Comparison of ENCODE assay signal across 14 mouse cellular contexts in genomic region chr5:67609520-67609837, GRCm38 (mm10). TPM values are rescaled to one million over a fixed set of nuclear protein-coding genes. Genes with fewer than 3 reads are reported as not detected.
DNase-seq lines count a peak whose midpoint lies in the region; ATAC-seq and TF ChIP-seq lines count a peak whose summit lies in the region.
"Had no signal": no experiment of that assay in that cellular context is flagged by ENCODE, and none has a peak within 500 bp of the region (broad histone marks: within the 10 kb centered on the region; RNA-seq: fewer than 3 reads in every experiment).

No protein-coding gene starts in this region.

- H3K27ac ChIP-seq in forebrain, embryonic 14.5 days (ENCODE audit: low read depth, low read length) = no peak overlapping the region
- H3K27ac ChIP-seq in forebrain, embryonic 13.5 days = no peak overlapping the region
- H3K27ac ChIP-seq in liver, embryonic 11.5 days (ENCODE audit: low read depth, low read length) = no peak overlapping the region
- no peak overlapping the region for H3K27ac ChIP-seq in liver, postnatal 0 days (ENCODE audit: low read depth)
- H3K27ac ChIP-seq in embryonic facial prominence, embryonic 12.5 days = no peak overlapping the region
- H3K27ac ChIP-seq in liver, embryonic 13.5 days = no peak overlapping the region
- H3K27ac ChIP-seq: forebrain, embryonic 10.5 days; gastrocnemius, adult 2 months had no signal

- no peak overlapping the region for H3K9ac ChIP-seq in forebrain, embryonic 14.5 days (ENCODE audit: low read length)
- no peak overlapping the region for H3K9ac ChIP-seq in forebrain, embryonic 13.5 days
- peak overlapping the region; percentile 30; the same call in 1 of the 2 replicates for H3K9ac ChIP-seq in liver, embryonic 11.5 days (ENCODE audit: low read depth, low read length)
- H3K9ac ChIP-seq in liver, postnatal 0 days (replicated peaks) = no peak overlapping the region
- no peak overlapping the region for H3K9ac ChIP-seq in embryonic facial prominence, embryonic 12.5 days
- H3K9ac ChIP-seq in liver, embryonic 13.5 days = no peak overlapping the region

- H3K4me3 ChIP-seq in forebrain, embryonic 14.5 days (ENCODE audit: low read depth, low read length) = no peak overlapping the region
- H3K4me3 ChIP-seq in forebrain, embryonic 13.5 days = no peak overlapping the region
- peak overlapping the region; percentile 52 for H3K4me3 ChIP-seq in liver, embryonic 11.5 days (ENCODE audit: low read depth, low read length)
- H3K4me3 ChIP-seq in liver, postnatal 0 days (ENCODE audit: low read depth, low read length) = no peak overlapping the region
- H3K4me3 ChIP-seq in embryonic facial prominence, embryonic 12.5 days = 0 out of 2 replicates have a peak overlapping the region, but pooled peaks have one; percentile 51
- no peak overlapping the region for H3K4me3 ChIP-seq in liver, embryonic 13.5 days (replicated peaks)

- no peak for TF ChIP-seq EP300 in liver, postnatal 0 days (IDR thresholded peaks at IDR 0.05; ENCODE audit: low read depth)

- no peak for ATAC-seq in forebrain, embryonic 14.5 days
- ATAC-seq in forebrain, embryonic 13.5 days = no peak
- ATAC-seq in liver, embryonic 11.5 days (replicated peaks; ENCODE audit: low FRiP score) = no peak
- ATAC-seq in liver, postnatal 0 days = no peak
- ATAC-seq in embryonic facial prominence, embryonic 12.5 days (ENCODE audit: insufficient number of reproducible peaks, insufficient read depth, low FRiP score, low TSS enrichment) = no peak
- no peak for ATAC-seq in liver, embryonic 13.5 days (ENCODE audit: low read depth)

- H3K36me3 ChIP-seq in forebrain, embryonic 14.5 days (ENCODE audit: control insufficient read depth, insufficient read depth, low read length) = no peaks in the 10 kb centered on the region
- no peaks in the 10 kb centered on the region for H3K36me3 ChIP-seq in forebrain, embryonic 13.5 days (ENCODE audit: poor library complexity, severe bottlenecking)
- H3K36me3 ChIP-seq in liver, embryonic 11.5 days (ENCODE audit: control insufficient read depth, insufficient read depth, low read length) = no peaks in the 10 kb centered on the region
- H3K36me3 ChIP-seq in liver, postnatal 0 days (replicated peaks; ENCODE audit: insufficient read depth, low read length) = no peaks in the 10 kb centered on the region
- no peaks in the 10 kb centered on the region for H3K36me3 ChIP-seq in embryonic facial prominence, embryonic 12.5 days
- H3K36me3 ChIP-seq in liver, embryonic 13.5 days = no peaks in the 10 kb centered on the region
- H3K36me3 ChIP-seq: forebrain, embryonic 10.5 days had no signal

- peaks cover 14% of the 10 kb centered on the region for H3K4me1 ChIP-seq in forebrain, embryonic 14.5 days (ENCODE audit: control insufficient read depth, insufficient read depth, low read length)
- H3K4me1 ChIP-seq in forebrain, embryonic 13.5 days = peaks cover 21% of the 10 kb centered on the region
- H3K4me1 ChIP-seq in liver, embryonic 11.5 days (replicated peaks; ENCODE audit: control insufficient read depth, insufficient read depth, low read length) = peaks cover 7% of the 10 kb centered on the region; the same call in 1 of the 2 replicates
- H3K4me1 ChIP-seq in liver, postnatal 0 days (ENCODE audit: insufficient read depth) = peaks cover 12% of the 10 kb centered on the region; the same call in 1 of the 2 replicates
- H3K4me1 ChIP-seq in embryonic facial prominence, embryonic 12.5 days = peaks cover 18% of the 10 kb centered on the region; the same call in 1 of the 2 replicates
- H3K4me1 ChIP-seq in liver, embryonic 13.5 days (replicated peaks) = peaks cover 11% of the 10 kb centered on the region

- 37% methylated on average over 2 of the region's 2 CpGs for WGBS in forebrain, embryonic 14.5 days
- WGBS in forebrain, embryonic 13.5 days = 14% methylated on average over 2 of the region's 2 CpGs
- 5% methylated on average over 2 of the region's 2 CpGs for WGBS in liver, embryonic 11.5 days
- WGBS in liver, postnatal 0 days (ENCODE audit: insufficient replicate concordance) = 22% methylated on average over 2 of the region's 2 CpGs
- 19% methylated on average over 2 of the region's 2 CpGs for WGBS in embryonic facial prominence, embryonic 12.5 days
- WGBS in liver, embryonic 13.5 days (ENCODE audit: insufficient replicate concordance) = 17% methylated on average over 2 of the region's 2 CpGs

- peaks cover 47% of the 10 kb centered on the region for H3K27me3 ChIP-seq in forebrain, embryonic 14.5 days (replicated peaks; ENCODE audit: control insufficient read depth, insufficient read depth, low read length)
- H3K27me3 ChIP-seq in forebrain, embryonic 13.5 days = peaks cover 60% of the 10 kb centered on the region
- H3K27me3 ChIP-seq in liver, embryonic 11.5 days (replicated peaks; ENCODE audit: control insufficient read depth, insufficient read depth, low read length) = peaks cover 62% of the 10 kb centered on the region
- H3K27me3 ChIP-seq in liver, postnatal 0 days (ENCODE audit: insufficient read depth, low read length) = peaks cover 66% of the 10 kb centered on the region
- H3K27me3 ChIP-seq in embryonic facial prominence, embryonic 12.5 days = peaks cover 59% of the 10 kb centered on the region
- peaks cover 75% of the 10 kb centered on the region for H3K27me3 ChIP-seq in liver, embryonic 13.5 days

- no peak overlapping the region for H3K4me2 ChIP-seq in forebrain, embryonic 14.5 days (ENCODE audit: low read length)
- no peak overlapping the region for H3K4me2 ChIP-seq in forebrain, embryonic 13.5 days
- peak overlapping the region; percentile 80 for H3K4me2 ChIP-seq in liver, embryonic 11.5 days
- no peak overlapping the region for H3K4me2 ChIP-seq in liver, postnatal 0 days (ENCODE audit: low read depth, low read length)
- H3K4me2 ChIP-seq in embryonic facial prominence, embryonic 12.5 days (replicated peaks) = peak overlapping the region; percentile 28
- 0 out of 2 replicates have a peak overlapping the region, but pooled peaks have one; percentile 66 for H3K4me2 ChIP-seq in liver, embryonic 13.5 days

- peak; percentile 4 for DNase-seq in forebrain, embryonic 14.5 days (ENCODE audit: low spot score)
- no peak for DNase-seq in liver, embryonic 11.5 days (ENCODE audit: low spot score)
- no peak for DNase-seq in liver, postnatal 0 days
- no peak for DNase-seq in liver, embryonic 13.5 days
- DNase-seq in right cerebral cortex, postnatal 4 days = no peak
- no peak for DNase-seq in natural killer cell, adult 2 months (ENCODE audit: low spot score in 2 of 2)
- DNase-seq: adrenal gland, postnatal 14 days; gastrocnemius, adult 2 months; kidney, postnatal 10 days; lung, adult 18-20 months; thymus, postnatal 25 days had no signal

- no peaks in the 10 kb centered on the region for H3K9me3 ChIP-seq in forebrain, embryonic 14.5 days (replicated peaks; ENCODE audit: control insufficient read depth, low read length)
- H3K9me3 ChIP-seq in forebrain, embryonic 13.5 days (replicated peaks) = no peaks in the 10 kb centered on the region
- H3K9me3 ChIP-seq in liver, embryonic 11.5 days (ENCODE audit: control insufficient read depth, low read length) = no peaks in the 10 kb centered on the region
- no peaks in the 10 kb centered on the region for H3K9me3 ChIP-seq in liver, postnatal 0 days (ENCODE audit: low read length)
- no peaks in the 10 kb centered on the region for H3K9me3 ChIP-seq in embryonic facial prominence, embryonic 12.5 days
- no peaks in the 10 kb centered on the region for H3K9me3 ChIP-seq in liver, embryonic 13.5 days (replicated peaks)
- H3K9me3 ChIP-seq: forebrain, embryonic 10.5 days had no signal

- TF ChIP-seq CTCF in liver, postnatal 0 days (IDR thresholded peaks at IDR 0.05; ENCODE audit: low read depth) = no peak

RNA-seq across cellular contexts. Expression of gene Shisa3, which starts 1.8 kb away (rescaled TPM):
- 0.04 and 0.80 TPM in 2 replicates for polyA plus RNA-seq in forebrain, embryonic 14.5 days (2014; fragmentation: Nextera tagmentation; extraction: Ambion mirVana)
- 0.39 and 0.67 TPM in 2 replicates for polyA plus RNA-seq in forebrain, embryonic 13.5 days (2015; fragmentation: Nextera tagmentation; extraction: Ambion mirVana)
- 20.8 and 22.1 TPM in 2 replicates for polyA plus RNA-seq in liver, embryonic 11.5 days (2014; fragmentation: Nextera tagmentation; extraction: Ambion mirVana)
- 0.31 and 0.32 TPM in 2 replicates for polyA plus RNA-seq in liver, postnatal 0 days (2015; fragmentation: Nextera tagmentation; extraction: Ambion mirVana)
- 11.0 and 16.0 TPM in 2 replicates for polyA plus RNA-seq in embryonic facial prominence, embryonic 12.5 days (2016; fragmentation: Nextera tagmentation; extraction: Ambion mirVana)
- polyA plus RNA-seq in liver, embryonic 13.5 days (2015; fragmentation: Nextera tagmentation; extraction: Ambion mirVana) = 1.8 and 2.6 TPM in 2 replicates

Comparison
In these comparisons a context has a peak if more than half of its experiments do, and no peak if none do; other contexts are left out.
1. H3K4me2 ChIP-seq: peak in liver, embryonic 11.5 days (single experiment), embryonic facial prominence, embryonic 12.5 days (single experiment) and liver, embryonic 13.5 days (single experiment); none in forebrain, embryonic 14.5 days (single experiment), forebrain, embryonic 13.5 days (single experiment) and liver, postnatal 0 days (single experiment).
2. H3K4me3 ChIP-seq: peak in liver, embryonic 11.5 days (single experiment) and embryonic facial prominence, embryonic 12.5 days (single experiment); none in forebrain, embryonic 14.5 days (single experiment), forebrain, embryonic 13.5 days (single experiment), liver, postnatal 0 days (single experiment) and liver, embryonic 13.5 days (single experiment).